Mouse (Mus musculus) left cerebral cortex, postnatal 10 days (tissue): ENCODE measurements around the gene Mroh3. TPM values are rescaled to one million over a fixed set of nuclear protein-coding genes. Genes with fewer than 3 reads are reported as not detected.

Experiments
- DNase-seq, 2 experiments: peaks; one replicate each; pipeline ENCODE4 v3.0.0; 2021 to 2022; ENCODE audit warnings: low spot score in 2 of 2, mixed read lengths in 1 of 2; ENCODE audit errors: extremely low spot score in 1 of 2
- intact Hi-C: fragments of 180-260 bp; cut with DNase I; formaldehyde crosslinking; loops from one replicate; pipeline ENCODE4 v1.15.1; 2025
- total RNA-seq, 2 experiments: library from RNA; stranded (reverse); gene quantifications; 2 replicates each; pipeline ENCODE4 v1.2.3; 2021

Mroh3 gene
- total RNA-seq, 2 experiments from 2014 or later: 0.97 to 1.2 TPM

- intact Hi-C loops: no loop called here
- DNase-seq: no peak
These were observed 19.8 kb upstream of the Mroh3 start for GRCm38 (mm10) chr1:136232285-136232926.

DNA sequence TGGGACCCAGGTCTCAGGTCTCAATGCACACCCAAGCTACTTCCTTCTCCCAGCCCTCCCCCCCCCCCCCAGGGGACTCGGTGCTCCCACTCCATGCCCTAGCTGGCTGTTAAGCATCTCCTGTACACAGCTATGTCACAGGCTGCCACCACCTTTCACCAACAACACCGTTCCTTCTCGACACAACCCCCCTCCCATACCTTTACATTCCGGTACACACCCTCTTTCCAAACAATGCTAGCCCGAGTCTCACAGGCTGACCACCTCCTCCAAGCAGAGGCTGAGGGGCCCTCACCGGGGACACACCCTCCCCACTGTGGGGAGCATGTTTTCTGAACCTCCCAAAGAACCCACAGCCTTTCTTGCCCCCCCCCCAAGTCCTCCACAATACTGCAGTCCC is 19.0 kb upstream of the Mroh3 start:
- no peak for DNase-seq
- intact Hi-C loops: no loop called here

DNA sequence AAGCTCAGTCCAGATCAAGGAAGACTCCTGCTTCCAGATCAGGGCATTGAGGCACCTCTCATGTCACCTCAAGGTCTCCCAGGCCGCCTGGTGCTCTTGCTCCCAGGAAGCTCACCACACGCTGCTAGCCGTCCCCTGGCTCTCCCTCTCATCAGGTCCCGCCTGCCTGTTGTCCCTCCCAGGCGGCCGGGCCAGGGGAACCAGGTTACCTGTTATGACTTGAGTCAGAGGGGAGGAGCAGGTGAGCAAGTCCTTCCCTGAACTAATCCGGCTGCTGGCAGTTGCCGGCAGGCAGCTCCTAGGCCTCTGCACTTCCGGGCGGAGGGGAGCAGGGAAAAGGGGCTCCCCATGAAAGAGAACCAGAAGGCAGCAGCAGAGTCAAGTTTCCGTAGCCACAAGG is 17.6 kb upstream of the Mroh3 start:
- intact Hi-C loops: no loop called here
- no peak for DNase-seq

- DNase-seq: no peak
- intact Hi-C loops: no loop called here
These were observed 16.4 kb upstream of the Mroh3 start for GRCm38 (mm10) chr1:136229040-136229373.

GRCm38 (mm10) chr1:136228328-136229039 is 15.9 kb upstream of the Mroh3 start:
- DNase-seq: no peak
- intact Hi-C loops: no loop called here

- no peak for DNase-seq
- intact Hi-C loops: no loop called here
These were observed 15.2 kb upstream of the Mroh3 start for GRCm38 (mm10) chr1:136227870-136228269.

- no peak for DNase-seq
- intact Hi-C loops: no loop called here
These were observed 14.0 kb upstream of the Mroh3 start for GRCm38 (mm10) chr1:136226626-136227025.

DNA sequence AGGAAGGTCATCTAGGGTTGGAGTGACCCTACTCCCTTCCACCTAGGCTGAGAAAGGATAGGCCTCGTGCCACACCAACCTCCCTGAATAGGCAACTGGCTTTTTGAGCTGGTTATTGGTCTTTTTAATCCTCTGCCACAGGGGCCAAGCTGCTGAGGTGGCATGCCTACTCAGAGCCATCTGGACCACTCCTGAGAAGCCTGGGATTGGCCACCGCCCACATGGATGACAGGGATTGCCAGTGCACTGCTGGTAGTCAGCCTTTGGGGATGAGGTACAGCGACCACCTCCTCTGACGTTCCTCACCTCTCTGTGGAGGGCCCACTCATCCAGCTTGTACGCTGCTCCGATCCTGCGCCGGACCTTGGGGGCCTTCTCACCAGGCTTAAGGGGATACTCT is 13.2 kb upstream of the Mroh3 start:
- intact Hi-C loops: no loop called here
- no peak for DNase-seq

GRCm38 (mm10) chr1:136223758-136224342 is 11.2 kb upstream of the Mroh3 start:
- no peak for DNase-seq
- intact Hi-C loops: no loop called here

DNA sequence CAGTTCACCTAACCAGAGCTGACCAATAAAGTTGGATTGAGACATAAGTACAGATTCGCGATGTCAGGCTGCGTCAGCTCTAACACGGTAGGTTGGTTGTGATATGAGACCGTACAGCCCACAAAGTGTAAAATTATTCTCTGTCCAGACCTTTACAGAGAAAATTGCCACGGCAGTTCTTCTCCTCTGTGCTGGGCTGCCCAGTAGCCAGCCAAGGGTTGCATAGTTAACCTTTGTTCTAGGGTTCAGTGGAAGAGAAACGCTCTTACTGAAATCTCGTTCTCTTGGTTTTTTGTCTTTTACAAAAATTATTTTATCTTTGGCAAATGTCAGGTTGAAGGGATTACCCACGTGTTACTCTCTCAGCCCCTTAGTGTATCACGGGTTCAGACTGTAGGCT is 9.8 kb upstream of the Mroh3 start:
- intact Hi-C loops: no loop called here
- DNase-seq: no peak

- DNase-seq: no peak
- intact Hi-C loops: no loop called here
These were observed 7.6 kb upstream of the Mroh3 start for GRCm38 (mm10) chr1:136220037-136220871.

- DNase-seq: no peak
- intact Hi-C loops: no loop called here
These were observed 1.7 kb upstream of the Mroh3 start for GRCm38 (mm10) chr1:136214304-136214703.

- intact Hi-C loops: no loop called here
- no peak for DNase-seq
These were observed 22.6 kb downstream of the Mroh3 start for GRCm38 (mm10) chr1:136190033-136190432.

DNA sequence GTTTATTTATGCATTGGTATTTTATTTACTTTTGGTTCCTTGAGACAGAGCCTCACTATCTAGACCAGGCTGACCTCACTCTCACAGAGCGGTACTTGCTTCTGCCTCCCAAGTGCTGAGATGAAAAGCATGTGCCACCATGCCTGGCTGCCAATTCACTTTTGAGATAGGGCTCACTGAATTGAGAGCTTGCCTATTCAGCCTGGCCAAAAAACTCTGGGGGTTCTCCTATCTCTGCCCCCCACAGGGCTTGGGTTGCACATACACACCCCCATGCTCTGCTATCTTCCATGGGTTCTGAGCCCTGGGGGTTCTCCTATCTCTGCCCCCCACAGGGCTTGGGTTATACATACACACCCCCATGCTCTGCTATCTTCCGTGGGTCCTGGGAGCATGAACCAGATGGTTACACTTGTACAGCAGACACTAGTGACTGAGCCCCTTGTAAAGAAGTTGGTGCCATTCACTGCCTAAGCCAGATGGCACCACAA is 33.1 kb downstream of the Mroh3 start:
- intact Hi-C loops: loop anchor here (5.0 kb wide), 2 partner anchors 78 to 278 kb away; no protein-coding TSS in a partner anchor
- DNase-seq: peak in 1 of 2 experiments; percentile 16

GRCm38 (mm10) chr1:136178741-136179140 is 33.9 kb downstream of the Mroh3 start:
- intact Hi-C loops: loop anchor here (5.0 kb wide), 2 partner anchors 79 to 279 kb away; no protein-coding TSS in a partner anchor
- peak in 1 of 2 experiments; percentile 23 for DNase-seq

- DNase-seq: peak in 1 of 2 experiments; percentile 28
- intact Hi-C loops: loop anchor here (5.0 kb wide), 2 partner anchors 80 to 280 kb away; no protein-coding TSS in a partner anchor
These were observed 35.5 kb downstream of the Mroh3 start for GRCm38 (mm10) chr1:136177085-136177484.

DNA sequence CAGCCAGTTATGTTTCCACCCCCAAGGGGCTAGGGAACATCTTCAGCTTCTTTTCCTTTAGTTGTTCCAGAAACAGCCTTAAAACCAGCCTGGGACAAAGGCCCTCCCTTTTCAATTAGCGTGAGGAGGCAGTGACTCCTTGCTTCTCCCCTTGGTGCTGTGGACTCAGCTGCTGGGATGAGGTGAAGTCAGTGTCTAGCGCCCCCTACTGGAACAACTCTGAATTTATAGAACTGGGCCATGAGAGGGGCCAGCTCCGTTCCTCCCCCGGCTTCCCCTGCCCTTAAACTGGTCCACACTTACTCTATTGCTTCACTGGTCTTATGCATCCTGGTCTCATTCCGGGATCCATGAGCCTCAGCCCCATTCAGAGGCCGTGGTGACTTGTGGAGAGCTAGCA is 37.4 kb downstream of the Mroh3 start:
- DNase-seq: no peak
- intact Hi-C loops: loop anchor here (5.0 kb wide), 2 partner anchors 82 to 282 kb away; no protein-coding TSS in a partner anchor

- intact Hi-C loops: no loop called here
- DNase-seq: no peak
These were observed 38.5 kb downstream of the Mroh3 start for GRCm38 (mm10) chr1:136174101-136174606.

DNA sequence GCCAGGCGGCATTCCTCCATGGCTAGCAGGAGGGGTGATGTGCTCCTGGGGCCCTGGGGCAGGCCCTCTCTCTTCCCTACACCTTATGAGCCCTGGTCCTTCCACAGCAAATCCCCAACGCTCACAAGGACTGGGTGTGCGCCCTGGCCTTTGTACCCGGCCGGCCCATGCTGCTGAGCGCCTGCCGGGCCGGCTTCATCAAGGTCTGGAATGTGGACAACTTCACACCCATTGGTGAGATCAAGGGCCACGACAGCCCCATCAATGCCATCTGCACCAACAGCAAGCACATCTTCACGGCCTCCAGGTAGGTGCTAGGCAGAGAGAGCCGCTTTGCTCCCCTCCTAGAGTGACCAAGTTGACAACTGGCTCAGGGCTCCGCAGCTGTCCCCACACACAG is 39.9 kb downstream of the Mroh3 start:
- DNase-seq: no peak
- intact Hi-C loops: no loop called here
